Mouse (Mus musculus) stomach, postnatal 0 days (tissue): ENCODE measurements around the gene Ift57.

ENCODE experiments used
- CTCF ChIP-seq: IDR thresholded peaks from 2 replicates; pipeline ENCODE4 v1.5.1; 2016; ENCODE audit warnings: antibody characterized with exemption, low read depth, mild to moderate bottlenecking, moderate library complexity
- EP300 ChIP-seq: optimal IDR thresholded peaks from 2 replicates; pipeline ENCODE3; 2016; ENCODE audit warnings: antibody characterized with exemption

GRCm38 (mm10) chr16:49760517-49761203 is 61.6 kb downstream of the Ift57 start:
- TF ChIP-seq CTCF (no peak), EP300 (no peak)
